Mouse (Mus musculus) hindbrain, embryonic 10.5 days (tissue): Measurements from ENCODE around the gene Ffar2. TPM values are rescaled to one million over a fixed set of nuclear protein-coding genes. Genes with fewer than 3 reads are reported as not detected.
"Not testable (repeated sequence)": the region's sequence is repeated elsewhere in the genome, so short reads cannot be mapped to it uniquely, and the experiment has no call there.

ENCODE experiments used
- DNase-seq: peaks from one replicate; pipeline ENCODE4 v3.0.0-alpha.2; 2017; ENCODE audit warnings: low spot score
- H3K27ac ChIP-seq: fragments of 300-500 bp; sonication (generic); 2 replicates; pipeline ENCODE4 v1.5.1; 2016; ENCODE audit warnings: mild to moderate bottlenecking, moderate library complexity
- H3K27me3 ChIP-seq: fragments of 300-500 bp; sonication (generic); 2 replicates; pipeline ENCODE4 v1.6.1; 2016; ENCODE audit warnings: mild to moderate bottlenecking; ENCODE audit not compliant: poor library complexity, insufficient read depth, severe bottlenecking
- H3K36me3 ChIP-seq: fragments of 300-500 bp; sonication (generic); 2 replicates; pipeline ENCODE4 v1.6.1; 2016; ENCODE audit warnings: mild to moderate bottlenecking, moderate library complexity
- H3K4me1 ChIP-seq: fragments of 300-500 bp; sonication (generic); replicated peaks from 2 replicates; pipeline ENCODE4 v1.6.1; 2016; ENCODE audit warnings: mild to moderate bottlenecking
- H3K4me3 ChIP-seq: fragments of 300-500 bp; sonication (generic); 2 replicates; pipeline ENCODE4 v1.5.1; 2016; ENCODE audit warnings: mild to moderate bottlenecking, moderate library complexity
- H3K9me3 ChIP-seq: fragments of 300-500 bp; sonication (generic); 2 replicates; pipeline ENCODE4 v1.6.1; 2016; ENCODE audit warnings: mild to moderate bottlenecking, moderate library complexity
- WGBS: fragments of 180-500 bp; shearing (Covaris S2); methylation state at CpG from one replicate; pipeline ENCODE4 v1.1.7; 2016; 5-methylcytosine and 5-hydroxymethylcytosine counted together
- polyA plus RNA-seq: library from polyadenylated mRNA; unstranded; fragments of >200 nt; fragmentation: Nextera tagmentation; extraction: Ambion mirVana; gene quantifications from 2 replicates; pipeline ENCODE4 v1.2.1, GENCODE M21; 2016

Gene Ffar2
- polyA plus RNA-seq, 1 experiment from 2014 or later = not detected

GRCm38 (mm10) chr7:30842092-30842491 is 18.5 kb upstream of the Ffar2 start:
- WGBS = 86% methylated on average over 5 of the region's 5 CpGs
- DNase-seq = no peak
- Histone ChIP-seq H3K36me3 (no peaks in the 10 kb centered on the region), H3K27me3 (no peaks in the 10 kb centered on the region), H3K4me1 (no peaks in the 10 kb centered on the region), H3K27ac (no peak overlapping the region), H3K4me3 (no peak overlapping the region), H3K9me3 (no peaks in the 10 kb centered on the region)

GRCm38 (mm10) chr7:30841379-30841778 is 17.8 kb upstream of the Ffar2 start:
- no peaks in the 10 kb centered on the region for H3K27me3 ChIP-seq
- no peaks in the 10 kb centered on the region for H3K36me3 ChIP-seq
- DNase-seq = no peak
- H3K4me1 ChIP-seq = no peaks in the 10 kb centered on the region
- no peak overlapping the region for H3K4me3 ChIP-seq
- no peaks in the 10 kb centered on the region for H3K9me3 ChIP-seq
- H3K27ac ChIP-seq = no peak overlapping the region
- WGBS = 88% methylated on average over 4 of the region's 4 CpGs

GRCm38 (mm10) chr7:30840306-30840705 is 16.7 kb upstream of the Ffar2 start:
- Histone ChIP-seq H3K4me1 (no peaks in the 10 kb centered on the region), H3K27me3 (no peaks in the 10 kb centered on the region), H3K4me3 (no peak overlapping the region), H3K9me3 (no peaks in the 10 kb centered on the region), H3K36me3 (no peaks in the 10 kb centered on the region), H3K27ac (no peak overlapping the region)
- DNase-seq = no peak
- WGBS = 84% methylated on average over 3 of the region's 3 CpGs

GRCm38 (mm10) chr7:30837277-30837676 is 13.7 kb upstream of the Ffar2 start:
- Histone ChIP-seq H3K27me3 (no peaks in the 10 kb centered on the region), H3K36me3 (no peaks in the 10 kb centered on the region), H3K9me3 (no peaks in the 10 kb centered on the region), H3K4me3 (no peak overlapping the region), H3K4me1 (no peaks in the 10 kb centered on the region; the same call in 1 of the 2 replicates), H3K27ac (no peak overlapping the region)
- no peak for DNase-seq

GRCm38 (mm10) chr7:30832684-30833083 is 9.1 kb upstream of the Ffar2 start:
- not testable (repeated sequence) for H3K9me3 ChIP-seq, H3K4me3 ChIP-seq, H3K4me1 ChIP-seq, H3K36me3 ChIP-seq, H3K27ac ChIP-seq, H3K27me3 ChIP-seq, DNase-seq
- 43% methylated on average over 9 of the region's 11 CpGs for WGBS

GRCm38 (mm10) chr7:30832261-30832660 is 8.7 kb upstream of the Ffar2 start:
- Histone ChIP-seq H3K27ac (no peak overlapping the region), H3K9me3 (no peaks in the 10 kb centered on the region), H3K4me3 (no peak overlapping the region), H3K4me1 (no peaks in the 10 kb centered on the region; the same call in 1 of the 2 replicates), H3K27me3 (no peaks in the 10 kb centered on the region), H3K36me3 (no peaks in the 10 kb centered on the region)
- 72% methylated on average over 17 of the region's 17 CpGs for WGBS
- DNase-seq = no peak

GRCm38 (mm10) chr7:30829428-30829827 is 5.9 kb upstream of the Ffar2 start:
- Histone ChIP-seq H3K4me3 (no peak overlapping the region), H3K27ac (no peak overlapping the region), H3K27me3 (no peaks in the 10 kb centered on the region), H3K36me3 (no peaks in the 10 kb centered on the region), H3K4me1 (no peaks in the 10 kb centered on the region; the same call in 1 of the 2 replicates), H3K9me3 (no peaks in the 10 kb centered on the region)
- WGBS = 70% methylated on average over 3 of the region's 3 CpGs
- DNase-seq = no peak

- not testable (repeated sequence) for H3K9me3 ChIP-seq, H3K36me3 ChIP-seq, H3K27ac ChIP-seq, DNase-seq, H3K27me3 ChIP-seq, H3K4me1 ChIP-seq, H3K4me3 ChIP-seq
These were observed 5.3 kb upstream of the Ffar2 start for GRCm38 (mm10) chr7:30828871-30829270.

- DNase-seq = no peak
- no peaks in the 10 kb centered on the region for H3K27me3 ChIP-seq
- no peaks in the 10 kb centered on the region for H3K36me3 ChIP-seq
- 89% methylated on average over 10 of the region's 10 CpGs for WGBS
- no peaks in the 10 kb centered on the region for H3K4me1 ChIP-seq
- no peak overlapping the region for H3K27ac ChIP-seq
- no peak overlapping the region for H3K4me3 ChIP-seq
- H3K9me3 ChIP-seq = no peaks in the 10 kb centered on the region
These were observed 3.1 kb upstream of the Ffar2 start for GRCm38 (mm10) chr7:30826660-30827059.

- Histone ChIP-seq H3K4me3 (no peak overlapping the region), H3K4me1 (no peaks in the 10 kb centered on the region)
These were observed 731 bp upstream of the Ffar2 start for GRCm38 (mm10) chr7:30824306-30824705.

GRCm38 (mm10) chr7:30821532-30821931 is 2.0 kb downstream of the Ffar2 start:
- H3K4me3 ChIP-seq = no peak overlapping the region
- no peaks in the 10 kb centered on the region for H3K27me3 ChIP-seq
- H3K9me3 ChIP-seq = no peaks in the 10 kb centered on the region
- 80% methylated on average over 5 of the region's 5 CpGs for WGBS
- no peak overlapping the region for H3K27ac ChIP-seq
- H3K4me1 ChIP-seq = no peaks in the 10 kb centered on the region
- H3K36me3 ChIP-seq = no peaks in the 10 kb centered on the region
- DNase-seq = no peak

More at GRCm38 (mm10) chr7:30824306-30824705, 731 bp upstream of the Ffar2 start:
- H3K9me3 ChIP-seq = no peaks in the 10 kb centered on the region
- no peaks in the 10 kb centered on the region for H3K36me3 ChIP-seq
- no peak for DNase-seq
- 91% methylated on average over 3 of the region's 3 CpGs for WGBS
- no peak overlapping the region for H3K27ac ChIP-seq
- no peaks in the 10 kb centered on the region for H3K27me3 ChIP-seq

GRCm38 (mm10) chr7:30820854-30821445 is 2.6 kb downstream of the Ffar2 start:
- Histone ChIP-seq H3K4me1 (no peaks in the 10 kb centered on the region), H3K9me3 (no peaks in the 10 kb centered on the region), H3K27me3 (no peaks in the 10 kb centered on the region), H3K36me3 (no peaks in the 10 kb centered on the region), H3K27ac (no peak overlapping the region), H3K4me3 (no peak overlapping the region)
- no peak for DNase-seq
- 74% methylated on average over 7 of the region's 7 CpGs for WGBS

GRCm38 (mm10) chr7:30820131-30820530 is 3.4 kb downstream of the Ffar2 start:
- no peaks in the 10 kb centered on the region for H3K27me3 ChIP-seq
- no peaks in the 10 kb centered on the region for H3K9me3 ChIP-seq
- no peak for DNase-seq
- 73% methylated on average over 6 of the region's 6 CpGs for WGBS
- H3K36me3 ChIP-seq = no peaks in the 10 kb centered on the region
- no peak overlapping the region for H3K4me3 ChIP-seq
- H3K4me1 ChIP-seq = no peaks in the 10 kb centered on the region
- no peak overlapping the region for H3K27ac ChIP-seq

GRCm38 (mm10) chr7:30812291-30812807 is 11.2 kb downstream of the Ffar2 start:
- no peak overlapping the region for H3K4me3 ChIP-seq
- no peak overlapping the region for H3K27ac ChIP-seq
- 72% methylated on average over 6 of the region's 6 CpGs for WGBS

More at GRCm38 (mm10) chr7:30812291-30812807, 11.2 kb downstream of the Ffar2 start:
- 0 out of 2 replicates have a peak, but pooled peaks cover 6% of the 10 kb centered on the region for H3K4me1 ChIP-seq
- DNase-seq = no peak
- H3K36me3 ChIP-seq = no peaks in the 10 kb centered on the region
- 0 out of 2 replicates have a peak, but pooled peaks cover 2% of the 10 kb centered on the region for H3K9me3 ChIP-seq
- no peaks in the 10 kb centered on the region for H3K27me3 ChIP-seq
